Mouse (Mus musculus) gastrocnemius, adult 2 months (tissue): ENCODE data around the gene Gm3435. TPM values are rescaled to one million over a fixed set of nuclear protein-coding genes. Genes with fewer than 3 reads are reported as not detected.

ENCODE experiments used
- DNase-seq: peaks from one replicate; pipeline ENCODE4 v3.0.0; 2022
- H3K27ac ChIP-seq: fragments of 200-600 bp; 2 replicates; pipeline ENCODE4 v1.8.1; 2022; ENCODE audit warnings: mild to moderate bottlenecking
- H3K4me3 ChIP-seq: fragments of 200-600 bp; 2 replicates; pipeline ENCODE4 v1.8.1; 2022; ENCODE audit warnings: mild to moderate bottlenecking, moderate library complexity
- CTCF ChIP-seq: fragments of 200-600 bp; IDR thresholded peaks from 2 replicates; pipeline ENCODE4 v1.8.1; 2022; ENCODE audit warnings: antibody characterized with exemption, mild to moderate bottlenecking, moderate library complexity
- intact Hi-C: fragments of 180-260 bp; cut with DNase I; formaldehyde crosslinking; loops from one replicate; pipeline ENCODE4 v1.15.1; 2025
- total RNA-seq, 2 experiments: library from RNA; stranded (reverse); gene quantifications; 2 replicates each; pipeline ENCODE4 v1.2.3; 2021

The Gm3435 gene
- total RNA-seq, 2 experiments from 2014 or later = 2.1 to 3.5 TPM

DNA sequence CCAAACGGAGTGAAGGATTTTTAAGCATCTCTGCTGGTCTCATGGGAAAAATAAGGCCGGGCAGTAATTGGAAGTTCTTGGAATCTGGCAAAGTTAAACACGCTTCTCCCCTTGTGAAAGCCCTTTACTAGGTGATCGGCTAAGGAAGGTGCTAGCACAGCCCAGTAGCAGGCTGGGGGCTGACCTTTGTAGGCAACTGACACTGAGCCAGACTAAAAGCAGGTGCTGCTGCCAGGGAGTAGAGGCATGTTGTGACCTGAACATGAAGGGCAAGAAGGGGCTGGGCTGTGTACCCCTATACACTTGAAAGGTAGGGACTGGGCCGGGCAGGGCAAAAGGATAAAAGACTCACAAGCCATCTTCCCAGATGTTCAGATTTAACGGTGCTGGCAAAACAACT is 50.4 kb downstream of the Gm3435 start:
- H3K27ac ChIP-seq = no peak overlapping the region
- TF ChIP-seq CTCF = no peak
- intact Hi-C loops = no loop called here
- no peak overlapping the region for H3K4me3 ChIP-seq
- DNase-seq = no peak

DNA sequence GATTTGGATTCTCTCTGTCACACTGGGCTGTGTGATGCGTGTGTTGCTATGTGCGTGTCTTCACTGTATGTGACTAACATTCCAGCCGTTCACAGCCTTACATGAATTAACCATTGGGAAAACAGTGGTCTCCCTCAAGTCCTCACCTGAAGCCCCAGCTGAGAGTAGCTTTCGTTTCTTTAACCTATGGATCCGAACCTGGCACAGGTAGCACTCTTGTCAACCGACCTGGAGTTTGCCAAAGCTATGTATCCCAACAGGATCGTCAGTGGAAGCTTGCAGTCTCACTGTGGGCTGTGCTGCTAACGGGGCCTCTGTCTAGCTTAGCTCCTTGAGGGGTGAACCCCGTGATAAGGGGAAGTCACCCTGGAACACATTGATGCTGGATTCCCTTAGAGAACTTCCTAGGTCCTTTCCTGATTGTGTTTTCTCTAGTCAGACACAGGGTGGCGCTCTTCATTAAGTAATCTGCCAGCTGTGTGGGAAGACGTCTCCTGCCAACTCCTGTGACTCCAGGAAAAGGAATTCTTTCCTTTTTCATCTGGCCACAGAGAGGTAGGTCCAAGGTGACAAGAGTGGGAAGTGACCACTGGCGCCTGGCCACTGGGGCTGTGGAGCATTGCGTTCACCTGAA is 55.5 kb downstream of the Gm3435 start:
- peak; percentile 60 for DNase-seq
- intact Hi-C loops = loop anchor here (1.0 to 5.0 kb wide), 4 partner anchors 117 to 402 kb away; partner anchors contain the start of gene Fam120b
- H3K4me3 ChIP-seq = peak overlapping the region; percentile 44
- no peak overlapping the region for H3K27ac ChIP-seq
- TF ChIP-seq CTCF = peak; percentile 87

DNA sequence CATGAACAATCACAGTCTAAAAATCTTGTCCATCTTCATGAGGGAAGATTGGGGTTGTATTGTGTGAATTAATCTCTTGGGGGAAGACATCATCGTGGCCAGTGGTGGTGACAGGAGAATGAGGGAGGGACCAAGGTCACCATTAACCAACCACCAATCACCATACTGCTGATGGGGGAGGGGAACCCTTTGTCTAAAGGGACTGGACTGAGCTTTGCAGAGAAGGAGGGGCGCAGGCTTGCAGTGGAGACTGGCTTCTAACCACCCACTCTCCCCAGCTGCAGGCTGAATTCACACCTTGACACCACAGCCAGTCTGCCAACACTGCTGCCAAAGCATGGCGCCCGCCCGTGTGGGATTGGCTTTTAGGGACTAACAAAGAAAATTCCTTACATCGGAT is 56.1 kb downstream of the Gm3435 start:
- H3K4me3 ChIP-seq = peak overlapping the region; percentile 44
- DNase-seq = no peak
- no peak for TF ChIP-seq CTCF
- H3K27ac ChIP-seq = no peak overlapping the region
- intact Hi-C loops = loop anchor here (1.0 to 5.0 kb wide), 2 partner anchors 116 to 401 kb away; no protein-coding TSS in a partner anchor

DNA sequence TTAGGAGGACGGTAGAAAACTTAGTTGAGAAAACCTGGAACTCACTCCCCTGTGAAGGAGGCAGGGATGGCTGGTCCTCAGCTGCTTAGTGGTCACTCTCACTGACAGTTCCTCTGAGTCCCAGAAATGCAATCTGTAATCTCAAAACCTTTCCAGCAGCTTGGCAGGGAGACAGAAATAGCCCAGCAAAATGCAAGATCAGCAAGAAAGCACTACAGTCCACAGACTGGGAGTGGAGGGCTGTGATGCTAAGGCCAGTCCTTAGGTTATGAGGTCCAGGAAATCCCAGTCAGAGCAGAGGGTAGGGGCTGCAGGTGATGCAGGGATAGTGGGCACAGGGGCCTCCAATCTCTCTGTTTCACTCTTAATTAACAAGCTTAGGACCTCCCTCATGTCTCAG is 56.9 kb downstream of the Gm3435 start:
- intact Hi-C loops = loop anchor here (1.0 to 5.0 kb wide), 2 partner anchors 115 to 400 kb away; no protein-coding TSS in a partner anchor
- TF ChIP-seq CTCF = no peak
- H3K4me3 ChIP-seq = no peak overlapping the region
- H3K27ac ChIP-seq = no peak overlapping the region
- DNase-seq = peak; percentile 44

DNA sequence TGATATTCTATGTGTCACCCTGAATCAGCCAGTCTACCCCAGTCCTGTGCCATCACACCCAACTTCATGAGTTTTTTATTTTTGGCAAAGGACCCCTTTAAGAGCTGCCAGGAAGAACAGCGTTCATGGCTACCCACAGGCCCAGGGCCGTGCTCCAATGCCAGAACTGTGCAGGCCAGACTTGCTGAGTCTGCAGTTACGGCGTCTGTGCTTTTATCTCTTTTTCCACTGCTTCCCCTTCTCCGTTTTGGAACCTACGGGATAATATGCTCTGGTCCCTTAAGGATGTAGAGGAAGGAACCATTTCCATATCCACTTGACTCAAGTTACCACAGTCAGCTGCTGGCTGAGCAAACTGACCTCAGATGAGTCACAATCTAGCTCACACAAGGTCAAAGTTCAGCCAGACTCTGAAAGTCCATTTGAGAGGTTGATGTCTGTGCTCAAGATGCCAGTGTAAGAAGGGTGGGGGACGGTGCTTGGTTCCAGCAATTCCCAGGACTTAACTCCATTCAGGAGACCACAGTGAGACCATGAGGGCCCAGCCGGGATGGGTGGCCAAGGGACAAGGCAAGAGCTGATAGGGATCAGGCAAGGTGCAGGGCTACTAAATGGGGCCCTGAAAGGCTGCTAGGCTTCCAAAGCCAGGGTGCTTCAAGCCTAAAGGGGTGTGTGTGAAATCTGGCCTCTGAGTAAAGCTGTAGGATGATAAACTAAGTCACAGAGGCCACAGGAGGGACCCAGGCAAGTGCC is 58.2 kb downstream of the Gm3435 start:
- DNase-seq = no peak
- intact Hi-C loops = loop anchor here (5.0 kb wide), 1 partner anchor 114 kb away; no protein-coding TSS in a partner anchor
- H3K27ac ChIP-seq = no peak overlapping the region
- TF ChIP-seq CTCF = no peak
- no peak overlapping the region for H3K4me3 ChIP-seq

DNA sequence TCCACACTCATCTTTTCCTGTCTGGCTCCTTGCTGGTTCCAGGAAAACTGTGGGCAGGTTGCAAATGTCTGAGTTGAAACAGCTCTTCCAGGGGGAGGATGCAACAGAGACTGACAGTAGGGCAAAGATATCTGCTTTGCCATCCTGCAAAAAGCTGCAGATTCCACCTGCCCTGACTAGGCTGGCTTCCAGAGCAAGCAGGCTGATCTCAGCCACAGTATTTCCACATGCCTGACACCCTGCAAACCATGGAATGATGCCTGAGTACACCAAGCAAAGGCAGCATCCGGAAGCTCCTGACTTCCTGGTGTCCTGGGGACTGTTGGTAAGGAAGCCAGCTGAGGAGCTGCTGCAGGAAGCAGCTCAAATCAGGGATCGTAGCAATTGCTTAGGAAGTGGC is 59.1 kb downstream of the Gm3435 start:
- intact Hi-C loops = loop anchor here (5.0 kb wide), 1 partner anchor 113 kb away; no protein-coding TSS in a partner anchor
- TF ChIP-seq CTCF = no peak
- DNase-seq = no peak
- Histone ChIP-seq H3K4me3 (no peak overlapping the region), H3K27ac (no peak overlapping the region)

Other genes with a start within 250 kb of the Gm3435 start
- 1 to 10 TPM in 1 of 2 experiments, under 1 TPM in 1; 0.94 to 3.0 TPM for gene Wdr27, start 67.0 kb upstream of the Gm3435 start, total RNA-seq
- gene 1600012H06Rik, start 67.0 kb upstream of the Gm3435 start, total RNA-seq = 1 to 10 TPM; 8.1 to 9.9 TPM
- 10 to 100 TPM; 46.9 to 54.2 TPM for gene Phf10, start 48.9 kb upstream of the Gm3435 start, total RNA-seq
- gene 9030025P20Rik, start 31.7 kb upstream of the Gm3435 start, total RNA-seq = 1 to 10 TPM; 1.8 to 2.5 TPM
- not detected for gene Gm3417, start 31.4 kb upstream of the Gm3435 start, total RNA-seq
- 10 to 100 TPM; 22.9 to 29.4 TPM for gene Ermard, start 31.0 kb downstream of the Gm3435 start, total RNA-seq
- gene Tcte3, start 31.3 kb downstream of the Gm3435 start, total RNA-seq = not detected
- 1 to 10 TPM in 1 of 2 experiments, under 1 TPM in 1; 0.67 to 1.2 TPM for gene Gm3448, start 31.4 kb downstream of the Gm3435 start, total RNA-seq